Mouse (Mus musculus) lung, adult 2 months (tissue): ENCODE results near the gene Ppp6r2.

Source experiments
- CTCF ChIP-seq: fragments of 200-500 bp; IDR thresholded peaks from 2 replicates; pipeline ENCODE4 v1.5.1; 2011; ENCODE audit warnings: mild to moderate bottlenecking, low read length, control low read depth; ENCODE audit not compliant: insufficient read depth
- POLR2A ChIP-seq: fragments of 200-500 bp; IDR thresholded peaks from 2 replicates; pipeline ENCODE4 v1.6.1; 2011; ENCODE audit warnings: low read depth, mild to moderate bottlenecking, control low read depth, low read length, borderline replicate concordance; ENCODE audit errors: extremely low read depth

- TF ChIP-seq POLR2A = no peak
- no peak for TF ChIP-seq CTCF
These were observed 16.1 kb upstream of the Ppp6r2 start for GRCm38 (mm10) chr15:89195261-89195681.
